Mouse (Mus musculus) small intestine, adult 2 months (tissue): ENCODE results near the gene Dffb.

Experiments
- CTCF ChIP-seq: fragments of 200-500 bp; IDR thresholded peaks from 2 replicates; pipeline ENCODE4 v1.5.1; 2012; ENCODE audit warnings: low read depth, mild to moderate bottlenecking, control low read depth, inconsistent platforms, low read length, moderate library complexity, mixed read lengths; ENCODE audit not compliant: insufficient replicate concordance, insufficient read length; ENCODE audit errors: extremely low read depth
- POLR2A ChIP-seq: fragments of 200-500 bp; IDR thresholded peaks from 2 replicates; pipeline ENCODE4 v1.6.1; 2012; ENCODE audit warnings: low read depth, mild to moderate bottlenecking, control low read depth, inconsistent platforms, low read length, moderate library complexity

- TF ChIP-seq CTCF (no peak), POLR2A (no peak)
Measured at GRCm38 (mm10) chr4:153980470-153980869, 5.5 kb upstream of the Dffb start.
